Mouse (Mus musculus) intestine, embryonic 15.5 days (tissue): ENCODE measurements around the gene 9330182L06Rik. TPM values are rescaled to one million over a fixed set of nuclear protein-coding genes. Genes with fewer than 3 reads are reported as not detected.
A peak's percentile ranks its signal among the peaks of the same experiment; 100 is the strongest.

Source experiments
- ATAC-seq: fragments of 200-750 bp; cut with Nextera tagmentation; 2 replicates; pipeline ENCODE4 v1.8.0; 2017; ENCODE audit warnings: moderate TSS enrichment, moderate library complexity
- H3K27ac ChIP-seq: fragments of 300-500 bp; sonication (generic); 2 replicates; pipeline ENCODE4 v1.5.1; 2015; ENCODE audit warnings: mild to moderate bottlenecking, inconsistent platforms
- H3K27me3 ChIP-seq: fragments of 300-500 bp; sonication (generic); replicated peaks from 2 replicates; pipeline ENCODE4 v1.6.1; 2015; ENCODE audit warnings: inconsistent platforms
- H3K36me3 ChIP-seq: fragments of 300-500 bp; sonication (generic); 2 replicates; pipeline ENCODE4 v1.6.1; 2015; ENCODE audit warnings: inconsistent platforms
- H3K4me1 ChIP-seq: fragments of 300-500 bp; sonication (generic); replicated peaks from 2 replicates; pipeline ENCODE4 v1.6.1; 2015; ENCODE audit warnings: inconsistent platforms
- H3K4me2 ChIP-seq: fragments of 300-500 bp; sonication (generic); replicated peaks from 2 replicates; pipeline ENCODE4 v1.6.1; 2015; ENCODE audit warnings: mild to moderate bottlenecking, inconsistent platforms
- H3K4me3 ChIP-seq: fragments of 300-500 bp; sonication (generic); replicated peaks from 2 replicates; pipeline ENCODE4 v1.5.1; 2015; ENCODE audit warnings: inconsistent platforms
- H3K9ac ChIP-seq: fragments of 300-500 bp; sonication (generic); 2 replicates; pipeline ENCODE4 v1.6.1; 2015; ENCODE audit warnings: inconsistent platforms
- H3K9me3 ChIP-seq: fragments of 300-500 bp; sonication (generic); 2 replicates; pipeline ENCODE4 v1.6.1; 2016; ENCODE audit warnings: inconsistent platforms
- WGBS: fragments of 180-500 bp; shearing (Covaris S2); methylation state at CpG from one replicate; pipeline ENCODE4 v1.1.7; 2015; 5-methylcytosine and 5-hydroxymethylcytosine counted together
- polyA plus RNA-seq: library from polyadenylated mRNA; unstranded; fragments of >200 nt; fragmentation: Nextera tagmentation; extraction: Ambion mirVana; gene quantifications from 2 replicates; pipeline ENCODE4 v1.2.1, GENCODE M21; 2015

The 9330182L06Rik gene
- polyA plus RNA-seq, 1 experiment from 2014 or later, result 2.5 TPM

DNA sequence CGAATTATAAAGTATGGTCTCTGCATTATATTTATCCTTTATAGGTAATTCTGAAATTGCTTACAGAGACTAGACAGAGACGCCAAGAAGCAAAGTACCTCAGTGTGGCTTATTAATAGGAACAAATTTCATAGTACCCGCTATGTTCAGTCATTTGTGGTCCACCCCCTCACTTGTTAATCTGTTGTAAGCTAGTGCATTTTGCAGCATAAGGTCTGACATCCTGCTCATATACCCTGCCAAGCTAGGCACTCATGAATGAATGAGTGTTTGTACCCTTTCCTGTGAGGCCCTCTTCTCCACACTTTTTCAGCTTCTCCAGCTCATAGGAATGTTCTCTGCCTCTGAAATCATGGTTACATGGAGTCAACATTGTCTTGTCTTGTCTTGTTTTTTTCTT is 105.2 kb downstream of the 9330182L06Rik start:
- Histone ChIP-seq H3K4me2 (no peak overlapping the region), H3K27me3 (no peaks in the 10 kb centered on the region), H3K9me3 (no peaks in the 10 kb centered on the region), H3K36me3 (no peaks in the 10 kb centered on the region), H3K9ac (no peak overlapping the region), H3K27ac (no peak overlapping the region), H3K4me1 (no peaks in the 10 kb centered on the region), H3K4me3 (no peak overlapping the region)
- 84% methylated on average over 3 of the region's 3 CpGs for WGBS
- ATAC-seq, result no peak

- Histone ChIP-seq H3K4me1 (no peaks in the 10 kb centered on the region), H3K9me3 (no peaks in the 10 kb centered on the region), H3K9ac (no peak overlapping the region), H3K4me2 (no peak overlapping the region), H3K27ac (no peak overlapping the region), H3K36me3 (no peaks in the 10 kb centered on the region), H3K4me3 (no peak overlapping the region), H3K27me3 (no peaks in the 10 kb centered on the region)
- no peak for ATAC-seq
- WGBS, result 85% methylated on average over 4 of the region's 4 CpGs
These were observed 107.4 kb downstream of the 9330182L06Rik start for GRCm38 (mm10) chr5:9373341-9373740.

DNA sequence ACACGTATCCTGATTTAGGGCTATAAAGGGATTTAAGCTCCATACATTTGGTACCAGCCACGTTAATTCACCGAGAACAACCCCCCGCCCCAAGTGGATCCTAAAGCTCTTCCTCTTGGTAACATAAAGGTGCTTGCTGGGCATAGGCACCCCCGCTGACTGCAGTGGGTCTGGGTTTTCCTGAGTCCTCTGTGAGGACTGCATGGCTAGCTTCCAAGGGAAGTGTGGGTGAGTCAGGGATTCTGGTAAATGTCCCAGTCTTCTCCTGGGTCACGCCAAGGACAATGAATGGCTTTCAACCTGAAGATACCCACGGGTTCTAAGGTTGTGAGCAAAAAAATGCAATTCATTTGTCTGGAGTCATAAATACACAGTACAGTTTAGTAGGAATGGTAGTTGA is 124.0 kb downstream of the 9330182L06Rik start:
- H3K4me1 ChIP-seq, result no peaks in the 10 kb centered on the region
- H3K4me3 ChIP-seq, result no peak overlapping the region
- H3K9ac ChIP-seq, result no peak overlapping the region
- 67% methylated on average over 7 of the region's 7 CpGs for WGBS
- H3K4me2 ChIP-seq, result no peak overlapping the region
- no peak for ATAC-seq
- no peak overlapping the region for H3K27ac ChIP-seq
- no peaks in the 10 kb centered on the region for H3K36me3 ChIP-seq
- no peaks in the 10 kb centered on the region for H3K27me3 ChIP-seq
- H3K9me3 ChIP-seq, result no peaks in the 10 kb centered on the region

DNA sequence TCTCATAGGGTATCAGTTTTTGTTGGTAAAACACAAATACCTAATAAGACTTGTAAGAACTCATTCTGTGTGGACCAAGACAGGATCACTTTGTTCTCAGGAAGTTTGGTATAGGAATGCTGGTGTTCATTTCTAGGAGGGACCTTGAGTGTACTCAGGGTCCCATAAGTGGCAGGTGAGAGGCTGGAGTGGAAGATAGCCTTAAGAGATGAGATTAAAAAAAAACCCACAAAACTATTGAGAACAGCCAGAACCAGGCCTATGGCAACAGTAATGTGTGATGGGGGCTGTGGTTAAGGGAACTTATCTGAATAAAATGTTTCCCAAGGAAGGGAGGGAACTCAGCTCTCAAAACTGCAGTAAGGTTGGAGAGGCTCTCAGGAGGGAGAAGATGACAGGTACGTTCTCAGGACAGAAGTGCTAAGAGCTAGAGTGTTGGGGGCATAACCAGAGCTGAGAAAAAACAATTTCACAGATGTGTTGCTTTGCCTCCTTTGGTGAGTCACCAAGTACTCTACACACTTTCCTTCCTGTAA is 126.0 kb downstream of the 9330182L06Rik start:
- Histone ChIP-seq H3K36me3 (no peaks in the 10 kb centered on the region), H3K9me3 (no peaks in the 10 kb centered on the region), H3K4me1 (no peaks in the 10 kb centered on the region), H3K4me3 (no peak overlapping the region), H3K4me2 (no peak overlapping the region), H3K9ac (no peak overlapping the region), H3K27me3 (no peaks in the 10 kb centered on the region), H3K27ac (no peak overlapping the region)
- 57% methylated on average over 1 of the region's 1 CpGs for WGBS
- ATAC-seq, result no peak

GRCm38 (mm10) chr5:9417098-9417497 is 151.2 kb downstream of the 9330182L06Rik start:
- no peak for ATAC-seq
- 80% methylated on average over 7 of the region's 7 CpGs for WGBS
- Histone ChIP-seq H3K4me2 (no peak overlapping the region), H3K27ac (no peak overlapping the region), H3K9me3 (no peaks in the 10 kb centered on the region), H3K9ac (no peak overlapping the region), H3K27me3 (no peaks in the 10 kb centered on the region), H3K4me1 (no peaks in the 10 kb centered on the region), H3K4me3 (no peak overlapping the region), H3K36me3 (no peaks in the 10 kb centered on the region)

- Histone ChIP-seq H3K4me2 (no peak overlapping the region), H3K9me3 (no peaks in the 10 kb centered on the region), H3K27me3 (no peaks in the 10 kb centered on the region), H3K9ac (no peak overlapping the region), H3K27ac (no peak overlapping the region), H3K4me3 (no peak overlapping the region), H3K36me3 (no peaks in the 10 kb centered on the region), H3K4me1 (no peaks in the 10 kb centered on the region)
- ATAC-seq, result no peak
- 90% methylated on average over 9 of the region's 9 CpGs for WGBS
These were observed 151.9 kb downstream of the 9330182L06Rik start for GRCm38 (mm10) chr5:9417802-9418201.

GRCm38 (mm10) chr5:9419964-9420363 is 154.0 kb downstream of the 9330182L06Rik start:
- Histone ChIP-seq H3K4me2 (no peak overlapping the region), H3K27me3 (no peaks in the 10 kb centered on the region), H3K9ac (no peak overlapping the region), H3K27ac (no peak overlapping the region), H3K4me3 (no peak overlapping the region), H3K4me1 (no peaks in the 10 kb centered on the region), H3K9me3 (no peaks in the 10 kb centered on the region), H3K36me3 (no peaks in the 10 kb centered on the region)
- no peak for ATAC-seq
- WGBS, result 52% methylated on average over 1 of the region's 1 CpGs

- Histone ChIP-seq H3K27me3 (no peaks in the 10 kb centered on the region), H3K9me3 (no peaks in the 10 kb centered on the region), H3K27ac (no peak overlapping the region), H3K36me3 (no peaks in the 10 kb centered on the region), H3K9ac (no peak overlapping the region), H3K4me2 (no peak overlapping the region), H3K4me1 (no peaks in the 10 kb centered on the region), H3K4me3 (no peak overlapping the region)
- no peak for ATAC-seq
- 53% methylated on average over 2 of the region's 2 CpGs for WGBS
These were observed 158.5 kb downstream of the 9330182L06Rik start for GRCm38 (mm10) chr5:9424464-9424863.

GRCm38 (mm10) chr5:9427165-9427564 is 161.2 kb downstream of the 9330182L06Rik start:
- no peaks in the 10 kb centered on the region for H3K4me1 ChIP-seq
- no peak for ATAC-seq
- no peaks in the 10 kb centered on the region for H3K9me3 ChIP-seq
- WGBS, result 77% methylated on average over 2 of the region's 2 CpGs
- H3K9ac ChIP-seq, result no peak overlapping the region
- H3K4me3 ChIP-seq, result no peak overlapping the region
- no peaks in the 10 kb centered on the region for H3K36me3 ChIP-seq
- no peak overlapping the region for H3K4me2 ChIP-seq
- no peaks in the 10 kb centered on the region for H3K27me3 ChIP-seq
- no peak overlapping the region for H3K27ac ChIP-seq

DNA sequence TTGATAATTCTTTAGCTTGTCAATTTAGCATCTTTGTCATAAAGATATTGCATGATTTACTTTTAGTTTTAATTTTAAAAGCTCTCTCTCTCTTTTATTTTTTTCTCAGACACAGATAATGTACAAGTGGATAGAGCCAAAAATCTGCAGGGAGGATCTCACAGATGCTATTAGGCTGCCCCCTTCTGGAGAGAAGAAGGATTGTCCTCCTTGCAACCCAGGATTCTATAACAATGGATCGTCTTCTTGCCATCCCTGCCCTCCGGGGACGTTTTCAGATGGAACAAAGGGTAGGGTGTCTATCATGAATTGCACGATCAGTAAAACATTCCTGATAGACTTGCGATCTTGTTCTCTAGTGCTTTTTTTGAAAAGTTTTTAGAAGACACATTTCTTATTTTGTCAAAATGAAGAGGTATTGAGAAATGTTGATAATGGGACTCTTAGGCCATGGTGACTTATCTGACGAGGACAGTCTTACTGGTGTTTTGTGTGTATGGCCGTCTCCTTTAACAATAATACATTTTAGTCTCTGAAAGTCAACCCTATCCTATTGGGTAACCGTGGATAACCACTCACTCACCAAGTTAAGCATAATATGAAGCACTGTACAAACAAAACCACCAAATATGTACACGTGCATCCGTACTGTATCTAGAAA is 161.8 kb downstream of the 9330182L06Rik start:
- Histone ChIP-seq H3K4me1 (no peaks in the 10 kb centered on the region), H3K27me3 (no peaks in the 10 kb centered on the region), H3K36me3 (no peaks in the 10 kb centered on the region), H3K4me3 (no peak overlapping the region), H3K9me3 (no peaks in the 10 kb centered on the region), H3K9ac (no peak overlapping the region), H3K4me2 (no peak overlapping the region), H3K27ac (no peak overlapping the region)
- peak; percentile 62; the same call in 1 of the 2 replicates for ATAC-seq
- 49% methylated on average over 10 of the region's 10 CpGs for WGBS

- Histone ChIP-seq H3K9ac (no peak overlapping the region), H3K27me3 (no peaks in the 10 kb centered on the region), H3K4me2 (no peak overlapping the region), H3K4me1 (no peaks in the 10 kb centered on the region), H3K9me3 (no peaks in the 10 kb centered on the region), H3K27ac (no peak overlapping the region), H3K4me3 (no peak overlapping the region), H3K36me3 (no peaks in the 10 kb centered on the region)
- WGBS, result 73% methylated on average over 3 of the region's 3 CpGs
- ATAC-seq, result no peak
These were observed 162.8 kb downstream of the 9330182L06Rik start for GRCm38 (mm10) chr5:9428728-9429127.

GRCm38 (mm10) chr5:9446146-9446545 is 180.2 kb downstream of the 9330182L06Rik start:
- H3K4me2 ChIP-seq, result no peak overlapping the region
- WGBS, result 0% methylated on average over 1 of the region's 1 CpGs
- H3K4me1 ChIP-seq, result no peaks in the 10 kb centered on the region
- no peak overlapping the region for H3K4me3 ChIP-seq
- no peak overlapping the region for H3K9ac ChIP-seq
- no peaks in the 10 kb centered on the region for H3K36me3 ChIP-seq
- no peaks in the 10 kb centered on the region for H3K27me3 ChIP-seq
- no peak overlapping the region for H3K27ac ChIP-seq
- no peak for ATAC-seq
- no peaks in the 10 kb centered on the region for H3K9me3 ChIP-seq

DNA sequence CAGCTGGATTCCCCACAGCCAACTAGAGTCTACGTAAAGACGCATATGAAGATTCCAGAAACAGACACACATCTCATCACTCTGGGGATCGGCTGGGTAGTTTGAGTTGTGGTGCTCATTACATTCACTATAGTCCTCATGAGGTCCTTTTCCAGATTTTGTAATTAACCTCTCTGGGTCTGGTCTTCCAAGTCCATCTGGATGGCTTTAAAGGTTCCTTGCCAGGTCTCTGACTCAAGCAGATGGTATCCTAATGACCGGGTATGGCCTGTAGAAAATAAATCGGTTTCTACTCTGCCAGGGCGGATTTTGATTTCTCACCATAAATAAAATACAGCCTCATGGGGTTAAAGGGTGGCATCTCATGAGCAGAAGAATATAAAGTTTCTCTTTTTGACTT is 183.0 kb downstream of the 9330182L06Rik start:
- Histone ChIP-seq H3K9me3 (no peaks in the 10 kb centered on the region), H3K4me3 (no peak overlapping the region), H3K4me2 (no peak overlapping the region), H3K9ac (no peak overlapping the region), H3K27me3 (no peaks in the 10 kb centered on the region), H3K27ac (no peak overlapping the region), H3K36me3 (no peaks in the 10 kb centered on the region), H3K4me1 (no peaks in the 10 kb centered on the region)
- no peak for ATAC-seq
- WGBS, result 85% methylated on average over 6 of the region's 6 CpGs
